19 mouse cellular contexts compared by ENCODE assay signal in genomic region chr3:50830926-50831325, GRCm38 (mm10).
"Had no signal": no experiment of that assay in that cellular context is flagged by ENCODE, and none has a peak within 500 bp of the region (broad histone marks: within the 10 kb centered on the region; RNA-seq: fewer than 3 reads in every experiment).

No protein-coding gene starts in this region.

- H3K9me3 ChIP-seq: limb, embryonic 12.5 days; limb, embryonic 15.5 days; neural tube, embryonic 12.5 days; stomach, embryonic 15.5 days had no signal

- ATAC-seq: intestine, embryonic 16.5 days; liver, postnatal 0 days; lung, postnatal 0 days had no signal

- H3K4me2 ChIP-seq: limb, embryonic 12.5 days; limb, embryonic 15.5 days; liver, embryonic 11.5 days; lung, embryonic 14.5 days; neural tube, embryonic 12.5 days; stomach, embryonic 15.5 days had no signal

- DNase-seq: kidney, adult 18-20 months; kidney, adult 9 months; kidney, postnatal 14 days; kidney, postnatal 4 days; left cerebral cortex, postnatal 4 days; liver, postnatal 0 days; lung, embryonic 14.5 days; retina, postnatal 1 day; right cerebral cortex, postnatal 25 days; spleen, adult 18-20 months had no signal

- H3K9ac ChIP-seq: limb, embryonic 12.5 days; limb, embryonic 15.5 days; liver, embryonic 14.5 days; liver, postnatal 0 days; lung, embryonic 14.5 days; neural tube, embryonic 12.5 days; stomach, embryonic 15.5 days had no signal

- H3K36me3 ChIP-seq: limb, embryonic 12.5 days; limb, embryonic 15.5 days; neural tube, embryonic 12.5 days; stomach, embryonic 15.5 days had no signal

- H3K4me1 ChIP-seq: limb, embryonic 12.5 days; limb, embryonic 15.5 days; neural tube, embryonic 12.5 days; stomach, embryonic 15.5 days had no signal

- H3K27ac ChIP-seq: limb, embryonic 12.5 days; limb, embryonic 15.5 days; liver, embryonic 14.5 days; macrophage; neural tube, embryonic 12.5 days; stomach, embryonic 15.5 days had no signal

- H3K27me3 ChIP-seq: limb, embryonic 12.5 days; limb, embryonic 15.5 days; neural tube, embryonic 12.5 days; stomach, embryonic 15.5 days had no signal

- H3K4me3 ChIP-seq: limb, embryonic 12.5 days; limb, embryonic 15.5 days; neural tube, embryonic 12.5 days; stomach, embryonic 15.5 days had no signal
